Mouse (Mus musculus): ENCODE data around the gene Bud31. TPM values are rescaled to one million over a fixed set of nuclear protein-coding genes. Genes with fewer than 3 reads are reported as not detected.
"Not testable (repeated sequence)": the region's sequence is repeated elsewhere in the genome, so short reads cannot be mapped to it uniquely, and the experiment has no call there.

Gene Bud31
- 116 and 156 TPM in 2 replicates for polyA plus RNA-seq (2012; ENCODE audit: insufficient read depth, insufficient read length, missing spikeins)

- Histone ChIP-seq H3K4me3 (ENCODE audit: insufficient read depth, low read depth, low read length) (peak within 1 kb of the TSS; percentile 95), H3K4me1 (ENCODE audit: control insufficient read depth, insufficient read depth, insufficient read length, low read length) (peaks cover 4% of the 10 kb centered on the region), H3K27ac (replicated peaks; ENCODE audit: low read depth, low read length) (peak within 1 kb of the TSS; percentile 96)
Measured at GRCm38 (mm10) chr5:145139571-145140519, at the start of gene Bud31, which contains the start of gene Pdap1. Gene Bud31, plus strand, starts transcription at chr5:145140362. Gene Pdap1, minus strand, starts transcription at chr5:145140238.

- Histone ChIP-seq H3K4me1 (ENCODE audit: control insufficient read depth, insufficient read depth, insufficient read length, low read length) (no peaks in the 10 kb centered on the region), H3K27ac (replicated peaks; ENCODE audit: low read depth, low read length) (no peak overlapping the region), H3K4me3 (ENCODE audit: insufficient read depth, low read depth, low read length) (no peak overlapping the region)
Measured at GRCm38 (mm10) chr5:145096195-145096594, 44.0 kb upstream of the Bud31 start.

GRCm38 (mm10) chr5:145098340-145098821, 41.8 kb upstream of the Bud31 start:
- H3K4me3 ChIP-seq (ENCODE audit: insufficient read depth, low read depth, low read length) = no peak overlapping the region
- no peaks in the 10 kb centered on the region for H3K4me1 ChIP-seq (ENCODE audit: control insufficient read depth, insufficient read depth, insufficient read length, low read length)
- no peak overlapping the region for H3K27ac ChIP-seq (replicated peaks; ENCODE audit: low read depth, low read length)

GRCm38 (mm10) chr5:145100960-145101359, 39.2 kb upstream of the Bud31 start:
- Histone ChIP-seq H3K27ac (replicated peaks; ENCODE audit: low read depth, low read length) (no peak overlapping the region), H3K4me3 (ENCODE audit: insufficient read depth, low read depth, low read length) (no peak overlapping the region), H3K4me1 (ENCODE audit: control insufficient read depth, insufficient read depth, insufficient read length, low read length) (no peaks in the 10 kb centered on the region)

- not testable (repeated sequence) for H3K4me3 ChIP-seq (ENCODE audit: insufficient read depth, low read depth, low read length); H3K27ac ChIP-seq (replicated peaks; ENCODE audit: low read depth, low read length); H3K4me1 ChIP-seq (ENCODE audit: control insufficient read depth, insufficient read depth, insufficient read length, low read length)
Measured at GRCm38 (mm10) chr5:145101451-145101850, 38.7 kb upstream of the Bud31 start.

DNA sequence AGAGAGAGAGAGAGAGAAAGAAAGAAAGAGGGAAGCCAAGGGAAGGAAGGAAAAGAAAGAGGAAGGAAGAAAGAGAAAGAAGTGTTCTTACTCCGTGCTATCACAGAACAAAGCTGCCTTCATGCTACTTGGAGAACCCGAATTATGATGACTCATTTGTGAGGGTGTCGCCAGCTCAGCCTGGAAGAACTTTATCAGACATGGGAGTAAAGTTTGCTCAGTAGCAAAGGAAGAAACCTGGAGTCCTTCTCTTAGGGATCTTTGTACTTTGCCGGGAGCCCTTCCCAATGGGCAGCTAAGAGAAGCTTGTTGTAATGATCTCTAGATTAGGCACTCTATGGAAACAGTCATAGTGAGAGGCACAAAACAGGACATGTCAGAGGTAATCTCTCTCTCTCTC, 37.5 kb upstream of the Bud31 start:
- Histone ChIP-seq H3K4me3 (ENCODE audit: insufficient read depth, low read depth, low read length) (no peak overlapping the region), H3K4me1 (ENCODE audit: control insufficient read depth, insufficient read depth, insufficient read length, low read length) (no peaks in the 10 kb centered on the region), H3K27ac (replicated peaks; ENCODE audit: low read depth, low read length) (no peak overlapping the region)

GRCm38 (mm10) chr5:145104328-145104727, 35.8 kb upstream of the Bud31 start:
- H3K4me1 ChIP-seq (ENCODE audit: control insufficient read depth, insufficient read depth, insufficient read length, low read length) = no peaks in the 10 kb centered on the region
- H3K27ac ChIP-seq (replicated peaks; ENCODE audit: low read depth, low read length) = no peak overlapping the region
- H3K4me3 ChIP-seq (ENCODE audit: insufficient read depth, low read depth, low read length) = no peak overlapping the region

DNA sequence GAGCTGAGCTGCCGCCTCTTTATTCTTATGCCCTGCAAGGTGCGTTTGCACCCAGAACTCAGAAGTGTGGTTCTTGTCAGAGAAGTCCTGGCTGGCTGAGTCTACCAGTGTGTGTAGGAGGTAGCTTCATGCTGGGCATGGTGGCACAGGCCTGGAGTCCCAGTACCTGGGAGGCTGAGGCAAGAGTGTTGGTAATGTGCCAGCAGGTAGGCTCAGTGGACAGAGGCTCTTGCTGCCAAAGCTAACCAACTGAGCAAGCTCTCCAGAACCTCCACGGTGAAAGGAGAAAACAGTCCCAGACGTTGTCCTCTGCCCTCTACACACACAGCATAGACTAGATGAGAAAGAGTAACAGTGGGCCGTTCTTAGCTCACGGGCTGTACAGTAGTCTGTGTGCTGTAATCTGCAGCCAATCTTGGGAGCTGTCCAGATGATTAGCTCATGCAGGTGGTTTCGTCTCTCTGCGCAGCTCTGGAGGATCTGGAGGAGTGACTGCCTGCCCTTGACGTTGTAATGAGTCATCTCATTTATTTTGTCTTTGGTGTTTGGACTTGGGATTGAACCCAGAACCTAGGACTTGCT, 34.4 kb upstream of the Bud31 start:
- Histone ChIP-seq H3K4me3 (ENCODE audit: insufficient read depth, low read depth, low read length) (no peak overlapping the region), H3K4me1 (ENCODE audit: control insufficient read depth, insufficient read depth, insufficient read length, low read length) (no peaks in the 10 kb centered on the region), H3K27ac (replicated peaks; ENCODE audit: low read depth, low read length) (no peak overlapping the region)

GRCm38 (mm10) chr5:145110401-145110800, 29.8 kb upstream of the Bud31 start:
- Histone ChIP-seq H3K4me3 (ENCODE audit: insufficient read depth, low read depth, low read length) (no peak overlapping the region), H3K4me1 (ENCODE audit: control insufficient read depth, insufficient read depth, insufficient read length, low read length) (no peaks in the 10 kb centered on the region), H3K27ac (replicated peaks; ENCODE audit: low read depth, low read length) (no peak overlapping the region)

GRCm38 (mm10) chr5:145112566-145112965, 27.6 kb upstream of the Bud31 start:
- Histone ChIP-seq H3K4me1 (ENCODE audit: control insufficient read depth, insufficient read depth, insufficient read length, low read length) (peaks cover 5% of the 10 kb centered on the region; the same call in 1 of the 2 replicates), H3K27ac (replicated peaks; ENCODE audit: low read depth, low read length) (no peak overlapping the region), H3K4me3 (ENCODE audit: insufficient read depth, low read depth, low read length) (no peak overlapping the region)

- Histone ChIP-seq H3K27ac (replicated peaks; ENCODE audit: low read depth, low read length) (no peak overlapping the region), H3K4me3 (ENCODE audit: insufficient read depth, low read depth, low read length) (peak overlapping the region; percentile 88), H3K4me1 (ENCODE audit: control insufficient read depth, insufficient read depth, insufficient read length, low read length) (peaks cover 10% of the 10 kb centered on the region)
Measured at GRCm38 (mm10) chr5:145113416-145113815, 26.7 kb upstream of the Bud31 start.

GRCm38 (mm10) chr5:145114071-145114605, 26.0 kb upstream of the Bud31 start, which contains the start of gene Arpc1b:
Gene Arpc1b, plus strand, starts transcription at chr5:145114215.
- Histone ChIP-seq H3K4me3 (ENCODE audit: insufficient read depth, low read depth, low read length) (peak within 1 kb of the TSS; percentile 88), H3K27ac (replicated peaks; ENCODE audit: low read depth, low read length) (peak within 1 kb of the TSS; percentile 92), H3K4me1 (ENCODE audit: control insufficient read depth, insufficient read depth, insufficient read length, low read length) (peaks cover 11% of the 10 kb centered on the region)

DNA sequence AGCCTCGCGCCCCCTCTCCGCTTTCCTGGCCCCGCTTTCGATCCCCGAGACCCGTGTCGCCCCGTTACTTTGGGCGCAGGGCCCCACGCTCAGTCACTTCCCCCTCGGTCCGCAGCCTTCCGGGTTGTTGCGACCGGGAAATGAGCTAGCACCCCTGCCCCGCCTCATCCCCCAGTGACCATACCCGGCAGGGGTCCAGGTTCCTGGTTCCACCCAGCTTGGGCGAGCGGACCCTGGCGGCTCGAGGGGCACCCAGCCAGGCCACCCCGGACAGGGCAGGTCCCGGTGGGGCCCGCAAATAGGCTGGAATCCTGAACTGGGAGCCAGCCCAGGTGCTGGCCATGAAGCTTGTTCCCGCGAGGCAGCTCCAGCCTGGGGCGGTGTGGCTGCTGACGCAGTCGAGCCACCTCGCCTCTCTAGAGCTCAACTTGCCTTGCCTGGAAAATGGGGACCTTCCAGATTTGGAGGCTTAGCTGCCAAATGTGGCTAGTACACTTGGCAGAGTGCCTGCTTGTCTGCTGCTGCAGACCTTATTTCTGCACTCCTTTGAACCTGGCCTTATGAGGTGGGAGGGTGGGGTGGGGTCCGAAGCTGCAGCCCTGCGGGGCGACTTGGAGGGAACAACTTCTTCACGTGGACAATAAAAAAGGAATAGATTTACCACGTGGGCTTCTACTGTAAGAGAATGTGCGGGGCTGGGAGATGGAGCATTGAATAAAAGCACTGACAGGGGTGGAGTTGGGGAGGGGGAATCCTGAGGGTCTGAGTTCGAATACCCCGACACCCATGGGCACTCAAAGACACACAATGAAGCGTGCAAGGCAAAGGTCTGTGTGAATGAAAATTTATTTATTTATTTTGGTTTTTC, 25.3 kb upstream of the Bud31 start:
- H3K4me1 ChIP-seq (ENCODE audit: control insufficient read depth, insufficient read depth, insufficient read length, low read length) = peaks cover 11% of the 10 kb centered on the region
- peak overlapping the region; percentile 92 for H3K27ac ChIP-seq (replicated peaks; ENCODE audit: low read depth, low read length)
- peak overlapping the region; percentile 88 for H3K4me3 ChIP-seq (ENCODE audit: insufficient read depth, low read depth, low read length)

GRCm38 (mm10) chr5:145115736-145116135, 24.4 kb upstream of the Bud31 start:
- Histone ChIP-seq H3K4me1 (ENCODE audit: control insufficient read depth, insufficient read depth, insufficient read length, low read length) (peaks cover 15% of the 10 kb centered on the region), H3K4me3 (ENCODE audit: insufficient read depth, low read depth, low read length) (peak overlapping the region; percentile 35), H3K27ac (replicated peaks; ENCODE audit: low read depth, low read length) (peak overlapping the region; percentile 85)
